Mouse (Mus musculus): ENCODE results near the gene Arhgef28.

DNA sequence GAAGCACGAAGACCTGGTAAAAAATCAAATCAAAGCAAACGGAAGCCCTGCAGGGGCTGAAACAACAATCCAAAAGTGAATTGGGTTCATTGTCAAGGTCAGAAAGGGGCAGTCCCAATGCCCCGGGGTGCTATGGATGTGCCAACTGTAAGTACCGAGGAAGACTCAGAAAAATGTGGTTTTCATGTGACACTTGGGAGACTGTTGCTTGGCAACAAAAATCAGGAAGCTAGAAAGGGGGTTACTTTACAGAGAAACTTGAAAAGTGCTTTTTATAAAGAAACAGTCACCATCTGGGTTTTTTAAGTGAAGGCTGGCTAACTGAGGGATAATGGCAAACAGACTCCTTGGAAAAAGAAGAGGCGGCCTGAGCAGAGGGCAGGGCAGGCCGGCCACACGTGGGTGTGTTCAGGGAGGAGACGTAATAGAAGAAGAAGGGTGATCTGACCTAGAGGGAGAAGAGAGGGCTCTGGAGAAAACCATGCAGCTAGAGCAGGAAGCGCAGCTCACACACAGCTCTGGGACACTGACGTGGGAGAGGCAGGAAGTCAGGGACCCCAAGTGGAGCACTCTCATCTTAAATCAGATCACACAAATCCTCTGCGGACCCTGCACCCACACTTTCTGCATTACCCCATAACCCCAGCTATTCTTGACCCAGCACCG lies 70.2 kb downstream of the Arhgef28 start:
- TF ChIP-seq CTCF (IDR thresholded peaks at IDR 0.05; ENCODE audit: borderline replicate concordance, insufficient read depth, low read depth, low read length) (no peak), POLR2A (IDR thresholded peaks at IDR 0.05; ENCODE audit: borderline replicate concordance, insufficient read depth, low read length) (no peak)
